Mouse (Mus musculus) heart, postnatal 36 days (tissue): ENCODE results near the gene Uncx. TPM values are rescaled to one million over a fixed set of nuclear protein-coding genes. Genes with fewer than 3 reads are reported as not detected.
A peak's percentile ranks its signal among the peaks of the same experiment; 100 is the strongest.

ENCODE experiments used
- DNase-seq, 2 experiments: peaks; one replicate each; pipeline ENCODE4 v3.0.0; 2021 to 2022
- intact Hi-C: fragments of 180-260 bp; cut with DNase I; formaldehyde crosslinking; loops from one replicate; pipeline ENCODE4 v1.15.1; 2025
- total RNA-seq, 2 experiments: library from RNA; stranded (reverse); gene quantifications; 2 replicates each; pipeline ENCODE4 v1.2.3; 2021

The Uncx gene
- total RNA-seq, result not detected

- no peak for DNase-seq
- intact Hi-C loops, result no loop called here
Measured at GRCm38 (mm10) chr5:139543214-139543613, at the start of gene Uncx. Gene Uncx (plus strand): TSS chr5:139543494.

- intact Hi-C loops, result no loop called here
Measured at GRCm38 (mm10) chr5:139493690-139494089, 49.6 kb upstream of the Uncx start.

GRCm38 (mm10) chr5:139495019-139495669 is 48.1 kb upstream of the Uncx start:
- DNase-seq, result no peak
- intact Hi-C loops, result no loop called here

More at GRCm38 (mm10) chr5:139493690-139494089, 49.6 kb upstream of the Uncx start:
- DNase-seq, result no peak

GRCm38 (mm10) chr5:139496939-139497338 is 46.4 kb upstream of the Uncx start:
- DNase-seq, result no peak

GRCm38 (mm10) chr5:139498791-139499190 is 44.5 kb upstream of the Uncx start:
- intact Hi-C loops, result no loop called here
- no peak for DNase-seq

More at GRCm38 (mm10) chr5:139496939-139497338, 46.4 kb upstream of the Uncx start:
- intact Hi-C loops, result no loop called here

- intact Hi-C loops, result no loop called here
- no peak for DNase-seq
Measured at GRCm38 (mm10) chr5:139502281-139502680, 41.0 kb upstream of the Uncx start.

GRCm38 (mm10) chr5:139505073-139505606 is 38.2 kb upstream of the Uncx start:
- intact Hi-C loops, result loop anchor here (1.0 to 2.0 kb wide), 4 partner anchors 141 to 222 kb away; no protein-coding TSS in a partner anchor
- peak; percentile 79 to 87 for DNase-seq

- no peak for DNase-seq
- intact Hi-C loops, result no loop called here
Measured at GRCm38 (mm10) chr5:139506207-139506606, 37.1 kb upstream of the Uncx start.

GRCm38 (mm10) chr5:139510682-139511366 is 32.5 kb upstream of the Uncx start:
- no peak for DNase-seq
- intact Hi-C loops, result loop anchor here (2.0 kb wide), 1 partner anchor 158 kb away; no protein-coding TSS in a partner anchor

GRCm38 (mm10) chr5:139512201-139512600 is 31.1 kb upstream of the Uncx start:
- intact Hi-C loops, result no loop called here

GRCm38 (mm10) chr5:139516281-139516680 is 27.0 kb upstream of the Uncx start:
- intact Hi-C loops, result no loop called here
- DNase-seq, result no peak

More at GRCm38 (mm10) chr5:139512201-139512600, 31.1 kb upstream of the Uncx start:
- DNase-seq, result no peak

- DNase-seq, result peak; percentile 41 to 58
- intact Hi-C loops, result no loop called here
Measured at GRCm38 (mm10) chr5:139520069-139520834, 23.0 kb upstream of the Uncx start.

- intact Hi-C loops, result no loop called here
- DNase-seq, result no peak
Measured at GRCm38 (mm10) chr5:139521987-139522386, 21.3 kb upstream of the Uncx start.

GRCm38 (mm10) chr5:139528851-139529250 is 14.4 kb upstream of the Uncx start:
- intact Hi-C loops, result no loop called here
- DNase-seq, result no peak

GRCm38 (mm10) chr5:139535386-139535919 is 7.8 kb upstream of the Uncx start:
- intact Hi-C loops, result loop anchor here (5.0 kb wide), 1 partner anchor 152 kb away; no protein-coding TSS in a partner anchor
- no peak for DNase-seq

- peak; percentile 79 to 88 for DNase-seq
- intact Hi-C loops, result loop anchor here (1.0 to 5.0 kb wide), 3 partner anchors 132 to 214 kb away; no protein-coding TSS in a partner anchor
Measured at GRCm38 (mm10) chr5:139536211-139536910, 6.9 kb upstream of the Uncx start.

- intact Hi-C loops, result loop anchor here (1.0 to 5.0 kb wide), 3 partner anchors 131 to 213 kb away; no protein-coding TSS in a partner anchor
- DNase-seq, result no peak
Measured at GRCm38 (mm10) chr5:139536911-139537738, 6.2 kb upstream of the Uncx start.

GRCm38 (mm10) chr5:139537739-139538135 is 5.6 kb upstream of the Uncx start:
- intact Hi-C loops, result loop anchor here (5.0 kb wide), 1 partner anchor 150 kb away; no protein-coding TSS in a partner anchor
- no peak for DNase-seq
